Mouse (Mus musculus): ENCODE data around the gene Calcoco1.

DNA sequence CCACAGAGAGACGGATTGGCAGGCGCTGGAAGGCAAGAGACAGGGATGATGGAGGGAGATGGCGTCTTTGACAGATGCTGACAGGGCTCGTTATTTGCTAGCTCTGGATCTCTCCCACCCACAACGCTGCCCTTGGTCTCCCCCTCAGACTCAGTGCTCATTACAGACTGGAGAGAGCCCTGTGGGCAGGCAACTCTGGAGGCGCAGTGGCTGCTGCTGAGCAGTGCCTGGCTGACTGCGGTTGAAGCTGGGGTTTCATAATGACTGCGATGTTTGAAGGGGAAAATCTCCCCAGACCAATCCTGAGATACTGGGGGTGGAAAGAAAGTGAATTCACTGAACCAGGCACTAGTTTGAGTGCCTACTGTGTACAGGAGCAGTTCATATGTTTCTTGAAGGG lies 21.2 kb upstream of the Calcoco1 start:
- TF ChIP-seq CTCF (IDR thresholded peaks at IDR 0.05; ENCODE audit: control insufficient read depth, insufficient read depth, insufficient replicate concordance, low read depth, low read length) (no peak), POLR2A (IDR thresholded peaks at IDR 0.05; ENCODE audit: control insufficient read depth, low read depth, low read length) (no peak)
